Mouse (Mus musculus) brain, embryonic 18.5 days (tissue): Measurements from ENCODE around the gene 1700003F12Rik.

Experiments
- DNase-seq: peaks from one replicate; pipeline ENCODE4 v3.0.0-alpha.2; 2012; ENCODE audit warnings: low read depth, low spot score

1700003F12Rik gene

DNA sequence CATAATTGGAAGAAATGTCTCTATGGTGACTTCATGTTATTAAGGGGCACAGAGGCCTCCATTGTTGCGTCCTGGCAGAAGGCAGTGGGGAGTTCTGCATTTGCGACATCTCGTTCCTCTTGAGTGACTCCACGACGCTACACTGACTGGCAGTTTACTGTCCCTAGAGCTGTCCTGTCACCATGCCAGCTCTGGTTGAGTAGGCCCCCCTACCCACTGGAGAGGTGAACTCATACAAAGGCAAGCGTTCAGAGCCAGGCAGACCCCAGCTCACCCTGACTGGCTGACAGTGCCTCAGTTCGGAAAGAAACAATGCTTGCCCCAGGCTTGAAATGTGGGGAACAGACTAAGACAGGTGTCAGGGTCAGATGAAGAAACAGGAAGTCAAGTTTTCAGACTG is 27.4 kb downstream of the 1700003F12Rik start:
- DNase-seq: no peak

DNA sequence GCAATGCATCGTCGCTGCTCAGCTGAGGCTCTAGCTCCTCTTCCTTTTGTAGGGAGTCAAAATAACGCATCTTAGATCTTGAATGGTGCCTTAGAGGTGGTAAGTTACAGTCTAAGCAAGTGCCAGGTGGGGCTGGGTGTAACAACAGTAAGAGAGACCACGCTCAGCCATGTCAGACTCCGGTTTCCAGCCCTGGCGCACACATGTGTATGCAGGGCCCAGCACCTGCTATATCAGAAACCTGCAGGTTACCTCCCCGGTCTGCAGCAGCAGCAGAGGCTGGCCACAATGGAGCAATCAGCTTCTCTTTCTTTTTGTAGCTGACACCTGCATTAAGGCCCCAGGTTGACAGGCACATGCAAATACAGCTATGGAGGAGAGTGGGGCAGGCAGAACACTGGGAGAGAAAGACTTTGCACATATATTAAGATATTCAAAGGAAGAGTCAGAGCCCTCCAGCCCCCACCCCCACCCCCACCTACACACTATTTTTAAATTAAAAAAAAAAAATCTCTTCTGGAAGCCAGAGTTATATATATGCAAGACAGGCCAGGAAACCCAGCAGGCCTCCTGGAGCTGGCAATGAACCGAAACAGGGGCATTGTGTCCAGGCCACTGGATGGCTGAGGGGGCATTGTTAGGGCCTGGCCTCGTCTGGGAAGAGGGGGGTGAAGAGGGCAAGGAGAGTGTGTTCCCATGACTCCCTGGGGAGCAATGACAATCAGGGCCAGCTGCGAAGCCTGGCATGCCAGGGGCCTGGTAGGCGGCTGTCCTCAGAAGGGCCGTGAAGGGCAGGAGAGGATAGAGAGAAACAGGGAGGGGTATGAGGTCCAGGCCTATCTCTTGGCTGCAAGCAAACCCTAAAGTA is 30.2 kb downstream of the 1700003F12Rik start:
- no peak for DNase-seq

DNA sequence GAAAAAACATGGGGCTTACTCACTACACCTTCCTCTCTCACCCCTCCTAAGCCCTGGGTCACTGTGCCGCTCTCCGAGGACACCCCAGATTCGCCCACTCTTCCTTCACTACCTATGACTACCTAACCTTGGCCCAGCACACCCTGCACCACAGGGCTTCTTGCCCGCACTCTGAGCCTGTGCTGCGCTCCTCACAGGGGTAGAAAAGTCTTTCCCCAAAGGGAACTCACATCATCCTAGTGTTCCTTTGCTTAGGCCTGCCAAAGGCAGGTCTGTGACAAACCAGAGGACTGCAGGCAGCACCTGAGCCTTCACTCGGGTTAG is 30.8 kb downstream of the 1700003F12Rik start:
- no peak for DNase-seq

DNA sequence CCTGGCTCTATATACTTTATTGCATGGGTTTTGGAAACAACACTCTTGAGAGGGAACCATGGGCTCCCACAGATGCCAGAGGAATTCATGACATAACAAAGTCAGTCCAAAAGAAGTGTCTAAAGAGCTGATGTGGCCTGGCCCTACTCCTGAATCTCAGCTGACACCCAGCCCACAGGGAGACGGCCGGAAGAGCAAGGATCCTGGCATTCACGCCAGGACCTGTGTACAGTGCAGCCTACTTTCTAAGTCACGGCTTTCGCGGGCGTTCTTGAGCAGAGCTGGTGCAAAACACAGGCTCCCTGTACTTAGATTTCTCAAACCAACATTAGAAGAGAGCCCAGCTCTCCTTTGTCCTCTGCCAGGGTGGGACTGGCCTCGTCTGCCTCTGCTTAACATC is 33.7 kb downstream of the 1700003F12Rik start:
- no peak for DNase-seq

DNA sequence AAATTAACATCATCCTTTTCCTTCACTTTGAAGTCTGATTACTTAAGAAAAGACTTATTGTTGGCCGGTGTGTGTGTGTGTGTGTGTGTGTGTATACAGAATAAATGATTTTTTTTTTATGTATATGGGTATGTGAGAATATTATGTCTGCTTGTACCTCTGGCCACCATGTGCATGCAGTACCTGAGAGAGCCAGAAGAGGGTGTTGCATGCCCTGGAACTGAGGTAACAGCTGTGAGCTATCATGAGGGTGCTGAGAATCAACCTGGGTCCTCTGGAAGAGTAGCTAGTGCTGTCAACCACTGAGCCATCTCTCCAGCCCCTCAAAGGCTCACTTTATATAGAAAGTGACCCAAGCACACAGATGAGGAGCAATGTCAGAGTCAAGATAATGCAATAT is 34.5 kb downstream of the 1700003F12Rik start:
- DNase-seq: no peak

GRCm38 (mm10) chr2:154583906-154584872 is 37.3 kb downstream of the 1700003F12Rik start:
- peak; percentile 86 for DNase-seq

- DNase-seq: no peak
Observed at GRCm38 (mm10) chr2:154584931-154585601, 38.2 kb downstream of the 1700003F12Rik start.

GRCm38 (mm10) chr2:154586405-154586804 is 39.5 kb downstream of the 1700003F12Rik start:
- DNase-seq: no peak

- no peak for DNase-seq
Observed at GRCm38 (mm10) chr2:154589051-154589450, 42.2 kb downstream of the 1700003F12Rik start.

- DNase-seq: no peak
Observed at GRCm38 (mm10) chr2:154591239-154591638, 44.4 kb downstream of the 1700003F12Rik start.

DNA sequence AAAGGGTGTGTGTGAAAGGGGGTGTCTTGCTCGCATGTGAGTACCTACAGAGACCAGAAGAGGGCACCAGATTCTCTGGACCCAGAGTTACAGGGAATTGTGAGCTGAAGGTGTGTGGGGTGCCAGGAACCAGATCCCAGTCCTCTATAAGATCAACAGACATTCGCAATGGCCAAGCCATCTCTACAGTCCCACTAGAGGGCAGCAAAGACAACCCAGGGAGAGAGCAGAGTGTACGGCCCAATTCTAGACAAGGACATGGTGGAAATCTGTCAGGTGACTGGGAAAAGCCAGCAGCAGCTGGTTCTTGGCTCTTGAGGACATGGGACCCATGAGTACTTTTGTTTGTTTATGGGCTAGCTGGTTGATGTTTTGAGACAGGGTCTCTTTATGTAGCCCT is 46.1 kb downstream of the 1700003F12Rik start:
- DNase-seq: no peak

- no peak for DNase-seq
Observed at GRCm38 (mm10) chr2:154595775-154596174, 48.9 kb downstream of the 1700003F12Rik start.

DNA sequence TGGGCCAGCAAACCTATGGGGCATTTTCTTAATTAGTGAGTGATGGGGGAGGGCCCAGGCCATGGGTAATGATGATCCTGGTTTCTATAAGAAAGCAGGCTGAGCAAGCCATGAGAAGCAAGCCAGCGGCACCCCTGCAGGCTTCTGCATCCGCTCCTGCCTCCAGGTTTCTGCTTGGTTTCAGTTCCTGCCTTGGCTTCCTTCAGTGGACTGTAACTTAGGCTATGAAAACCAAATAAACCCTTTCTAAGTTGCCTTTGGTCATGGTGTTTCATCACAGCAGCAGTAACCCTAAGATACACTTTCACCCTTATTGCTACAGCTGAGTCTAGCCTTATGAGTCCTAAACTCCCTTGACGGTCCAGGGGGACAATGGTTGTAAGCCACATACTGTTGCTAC is 50.5 kb downstream of the 1700003F12Rik start:
- DNase-seq: no peak
